Mouse (Mus musculus): Measurements from ENCODE around the gene Sfn. TPM values are rescaled to one million over a fixed set of nuclear protein-coding genes. Genes with fewer than 3 reads are reported as not detected.

The Sfn gene
- polyA plus RNA-seq, 1 experiment: 0.56 TPM

GRCm38 (mm10) chr4:133634043-133634410, 32.1 kb upstream of the Sfn start:
- Histone ChIP-seq H3K4me3 (no peak overlapping the region), H3ac (ENCODE audit: control insufficient read depth, insufficient read length) (no peak overlapping the region), H3K4me2 (ENCODE audit: low read depth) (no peak overlapping the region), H3K36me3 (ENCODE audit: control insufficient read depth, insufficient read depth) (no peaks in the 10 kb centered on the region), H3K79me2 (ENCODE audit: control insufficient read depth, insufficient read depth) (peaks cover 23% of the 10 kb centered on the region), H3K27me3 (ENCODE audit: control insufficient read depth, insufficient read depth, insufficient read length) (no peaks in the 10 kb centered on the region)
- TF ChIP-seq E2F4 (IDR thresholded peaks at IDR 0.05; ENCODE audit: insufficient read depth) (no peak), MYOD1 (IDR thresholded peaks at IDR 0.05; ENCODE audit: control insufficient read depth in 1 of 3, insufficient read length in 2 of 3, low read depth in 2 of 3) (no peak), TCF12 (IDR thresholded peaks at IDR 0.05; ENCODE audit: insufficient read depth, poor library complexity, severe bottlenecking) (no peak), CEBPB (IDR thresholded peaks at IDR 0.05; ENCODE audit: insufficient read depth, poor library complexity, severe bottlenecking) (no peak), MAX (IDR thresholded peaks at IDR 0.05; ENCODE audit: low read depth) (no peak), USF1 (IDR thresholded peaks at IDR 0.05; ENCODE audit: low read depth) (no peak), POLR2AphosphoS2 (IDR thresholded peaks at IDR 0.05; ENCODE audit: insufficient read length, low read depth) (no peak), MYOG (IDR thresholded peaks at IDR 0.05; ENCODE audit: control insufficient read depth in 1 of 3, insufficient read depth in 1 of 3, insufficient read length in 2 of 3, low read depth in 2 of 3) (no peak), SRF (IDR thresholded peaks at IDR 0.05; ENCODE audit: control insufficient read depth, insufficient read length, low read depth) (no peak), REST (IDR thresholded peaks at IDR 0.05; ENCODE audit: insufficient read depth, insufficient read length) (no peak), POLR2A (IDR thresholded peaks at IDR 0.05; ENCODE audit: insufficient read length, low read depth) (no peak)

GRCm38 (mm10) chr4:133633332-133634042, 31.5 kb upstream of the Sfn start:
- H3K4me3 ChIP-seq: peak overlapping the region; percentile 46
- peak overlapping the region; percentile 8 for H3K4me2 ChIP-seq (ENCODE audit: low read depth)
- peaks cover 27% of the 10 kb centered on the region for H3K79me2 ChIP-seq (ENCODE audit: control insufficient read depth, insufficient read depth)
- no peak for TF ChIP-seq TCF3 (IDR thresholded peaks at IDR 0.05; ENCODE audit: insufficient read length, low read depth)
- no peak for TF ChIP-seq REST (IDR thresholded peaks at IDR 0.05; ENCODE audit: insufficient read depth, insufficient read length)
- TF ChIP-seq POLR2AphosphoS2 (IDR thresholded peaks at IDR 0.05; ENCODE audit: insufficient read length, low read depth): peak; percentile 62
- TF ChIP-seq POLR2A (IDR thresholded peaks at IDR 0.05; ENCODE audit: insufficient read length, low read depth): peak; percentile 85
- TF ChIP-seq TCF12 (IDR thresholded peaks at IDR 0.05; ENCODE audit: insufficient read depth, poor library complexity, severe bottlenecking): no peak
- no peak for TF ChIP-seq SRF (IDR thresholded peaks at IDR 0.05; ENCODE audit: control insufficient read depth, insufficient read length, low read depth)
- TF ChIP-seq MYOG (IDR thresholded peaks at IDR 0.05; ENCODE audit: control insufficient read depth in 1 of 3, insufficient read depth in 1 of 3, insufficient read length in 2 of 3, low read depth in 2 of 3): no peak
- H3K27me3 ChIP-seq (ENCODE audit: control insufficient read depth, insufficient read depth, insufficient read length): no peaks in the 10 kb centered on the region
- no peaks in the 10 kb centered on the region for H3K36me3 ChIP-seq (ENCODE audit: control insufficient read depth, insufficient read depth)
- H3ac ChIP-seq (ENCODE audit: control insufficient read depth, insufficient read length): peak overlapping the region; percentile 42

- H3K79me2 ChIP-seq (ENCODE audit: control insufficient read depth, insufficient read depth): peaks cover 33% of the 10 kb centered on the region
- TF ChIP-seq TCF3 (IDR thresholded peaks at IDR 0.05; ENCODE audit: insufficient read length, low read depth) (no peak), E2F4 (IDR thresholded peaks at IDR 0.05; ENCODE audit: insufficient read depth) (no peak), REST (IDR thresholded peaks at IDR 0.05; ENCODE audit: insufficient read depth, insufficient read length) (no peak), TCF12 (IDR thresholded peaks at IDR 0.05; ENCODE audit: insufficient read depth, poor library complexity, severe bottlenecking) (no peak), USF1 (IDR thresholded peaks at IDR 0.05; ENCODE audit: low read depth) (no peak), POLR2AphosphoS2 (IDR thresholded peaks at IDR 0.05; ENCODE audit: insufficient read length, low read depth) (no peak), SRF (IDR thresholded peaks at IDR 0.05; ENCODE audit: control insufficient read depth, insufficient read length, low read depth) (no peak)
- peak overlapping the region; percentile 42 for H3ac ChIP-seq (ENCODE audit: control insufficient read depth, insufficient read length)
- H3K36me3 ChIP-seq (ENCODE audit: control insufficient read depth, insufficient read depth): no peaks in the 10 kb centered on the region
- H3K27me3 ChIP-seq (ENCODE audit: control insufficient read depth, insufficient read depth, insufficient read length): no peaks in the 10 kb centered on the region
- H3K4me2 ChIP-seq (ENCODE audit: low read depth): peak overlapping the region; percentile 91
- peak overlapping the region; percentile 46 for H3K4me3 ChIP-seq
Observed at GRCm38 (mm10) chr4:133632483-133633327, 30.7 kb upstream of the Sfn start.

- Histone ChIP-seq H3K4me3 (peak overlapping the region; percentile 46), H3K79me2 (ENCODE audit: control insufficient read depth, insufficient read depth) (peaks cover 33% of the 10 kb centered on the region), H3ac (ENCODE audit: control insufficient read depth, insufficient read length) (no peak overlapping the region), H3K4me2 (ENCODE audit: low read depth) (peak overlapping the region; percentile 91), H3K36me3 (ENCODE audit: control insufficient read depth, insufficient read depth) (no peaks in the 10 kb centered on the region), H3K27me3 (ENCODE audit: control insufficient read depth, insufficient read depth, insufficient read length) (no peaks in the 10 kb centered on the region)
- TF ChIP-seq TCF3 (IDR thresholded peaks at IDR 0.05; ENCODE audit: insufficient read length, low read depth): no peak
- no peak for TF ChIP-seq POLR2AphosphoS2 (IDR thresholded peaks at IDR 0.05; ENCODE audit: insufficient read length, low read depth)
- no peak for TF ChIP-seq E2F4 (IDR thresholded peaks at IDR 0.05; ENCODE audit: insufficient read depth)
- TF ChIP-seq REST (IDR thresholded peaks at IDR 0.05; ENCODE audit: insufficient read depth, insufficient read length): no peak
- TF ChIP-seq USF1 (IDR thresholded peaks at IDR 0.05; ENCODE audit: low read depth): no peak
- no peak for TF ChIP-seq SRF (IDR thresholded peaks at IDR 0.05; ENCODE audit: control insufficient read depth, insufficient read length, low read depth)
- no peak for TF ChIP-seq MYOD1 (IDR thresholded peaks at IDR 0.05; ENCODE audit: control insufficient read depth in 1 of 3, insufficient read length in 2 of 3, low read depth in 2 of 3)
- TF ChIP-seq MAX (IDR thresholded peaks at IDR 0.05; ENCODE audit: low read depth): no peak
- no peak for TF ChIP-seq MYOG (IDR thresholded peaks at IDR 0.05; ENCODE audit: control insufficient read depth in 1 of 3, insufficient read depth in 1 of 3, insufficient read length in 2 of 3, low read depth in 2 of 3)
- no peak for TF ChIP-seq CEBPB (IDR thresholded peaks at IDR 0.05; ENCODE audit: insufficient read depth, poor library complexity, severe bottlenecking)
- no peak for TF ChIP-seq TCF12 (IDR thresholded peaks at IDR 0.05; ENCODE audit: insufficient read depth, poor library complexity, severe bottlenecking)
- no peak for TF ChIP-seq POLR2A (IDR thresholded peaks at IDR 0.05; ENCODE audit: insufficient read length, low read depth)
Observed at GRCm38 (mm10) chr4:133631769-133632411, 29.9 kb upstream of the Sfn start.

Data from myocyte (in vitro differentiated cells).